10 mouse cellular contexts compared by ENCODE assay signal in genomic region chr2:181917861-181918260, GRCm38 (mm10). TPM values are rescaled to one million over a fixed set of nuclear protein-coding genes. Genes with fewer than 3 reads are reported as not detected.
DNase-seq lines count a peak whose midpoint lies in the region; ATAC-seq and TF ChIP-seq lines count a peak whose summit lies in the region.
"Had no signal": no experiment of that assay in that cellular context is flagged by ENCODE, and none has a peak within 500 bp of the region (broad histone marks: within the 10 kb centered on the region; RNA-seq: fewer than 3 reads in every experiment).

No protein-coding gene starts in this region.

- H3K4me2 ChIP-seq in lung, embryonic 14.5 days = no peak overlapping the region
- no peak overlapping the region for H3K4me2 ChIP-seq in embryonic facial prominence, embryonic 11.5 days (ENCODE audit: low read depth, low read length)
- H3K4me2 ChIP-seq: embryonic facial prominence, embryonic 15.5 days had no signal

- no peaks in the 10 kb centered on the region for H3K4me1 ChIP-seq in lung, embryonic 14.5 days (ENCODE audit: insufficient read depth)
- H3K4me1 ChIP-seq in lung, adult 2 months (ENCODE audit: control insufficient read depth, insufficient read depth, low read length) = no peaks in the 10 kb centered on the region
- H3K4me1 ChIP-seq in embryonic facial prominence, embryonic 11.5 days (ENCODE audit: control insufficient read depth, insufficient read depth, low read length) = no peaks in the 10 kb centered on the region
- H3K4me1 ChIP-seq: embryonic facial prominence, embryonic 15.5 days had no signal

- no peak for TF ChIP-seq POLR2A in lung, adult 2 months (IDR thresholded peaks at IDR 0.05; ENCODE audit: borderline replicate concordance, extremely low read depth, low read depth, low read length)

- CTCF ChIA-PET in Patski (lab: Charles Lee) = no interaction called here

- H3K9me3 ChIP-seq in lung, embryonic 14.5 days (ENCODE audit: low read depth, low read length) = no peaks in the 10 kb centered on the region
- H3K9me3 ChIP-seq in embryonic facial prominence, embryonic 11.5 days (replicated peaks; ENCODE audit: control insufficient read depth, low read length) = no peaks in the 10 kb centered on the region
- H3K9me3 ChIP-seq: embryonic facial prominence, embryonic 15.5 days had no signal

- 51% methylated on average over 3 of the region's 3 CpGs for WGBS in lung, embryonic 14.5 days
- 45% methylated on average over 3 of the region's 3 CpGs for WGBS in lung, adult 2 months
- 53% methylated on average over 3 of the region's 3 CpGs for WGBS in embryonic facial prominence, embryonic 11.5 days

- H3K9ac ChIP-seq in lung, embryonic 14.5 days = no peak overlapping the region
- H3K9ac ChIP-seq in embryonic facial prominence, embryonic 11.5 days (replicated peaks; ENCODE audit: low read length) = no peak overlapping the region
- H3K9ac ChIP-seq: embryonic facial prominence, embryonic 15.5 days had no signal

- in situ Hi-C loops in Patski (cut with MboI; ENCODE audit: low pct_unique_long_range_greater_than_20kb) = no loop called here

- H3K36me3 ChIP-seq in lung, embryonic 14.5 days (ENCODE audit: insufficient read depth) = no peaks in the 10 kb centered on the region
- H3K36me3 ChIP-seq in embryonic facial prominence, embryonic 11.5 days (replicated peaks; ENCODE audit: control insufficient read depth, insufficient read depth, low read depth, low read length) = no peaks in the 10 kb centered on the region
- H3K36me3 ChIP-seq: embryonic facial prominence, embryonic 15.5 days had no signal

- H3K27ac ChIP-seq in lung, embryonic 14.5 days (ENCODE audit: low read depth) = no peak overlapping the region
- H3K27ac ChIP-seq in embryonic facial prominence, embryonic 11.5 days (replicated peaks; ENCODE audit: low read depth, low read length) = no peak overlapping the region
- H3K27ac ChIP-seq: embryonic facial prominence, embryonic 15.5 days had no signal

- DNase-seq in lung, embryonic 14.5 days = peak; percentile 46
- DNase-seq in lung, adult 2 months = no peak
- peak; percentile 77 for DNase-seq in Patski (ENCODE audit: low read depth, low spot score)
- DNase-seq in embryonic facial prominence, embryonic 11.5 days (ENCODE audit: low spot score) = peak; percentile 55
- DNase-seq in retina, embryonic 14.5 days (ENCODE audit: low spot score) = peak; percentile 54
- no peak for DNase-seq in natural killer cell, adult 2 months (ENCODE audit: low spot score in 2 of 2)
- DNase-seq in cerebellum, adult 9-11 months = no peak
- DNase-seq in lung, postnatal 10 days = no peak
- DNase-seq: adrenal gland, adult 2 months had no signal

- no peak overlapping the region for H3K4me3 ChIP-seq in lung, embryonic 14.5 days (ENCODE audit: low read depth, low read length)
- H3K4me3 ChIP-seq in lung, adult 2 months (replicated peaks; ENCODE audit: extremely low read depth, low read depth, low read length) = no peak overlapping the region
- no peak overlapping the region for H3K4me3 ChIP-seq in embryonic facial prominence, embryonic 11.5 days (ENCODE audit: low read depth, low read length)
- H3K4me3 ChIP-seq: embryonic facial prominence, embryonic 15.5 days had no signal

- ATAC-seq in lung, embryonic 14.5 days (ENCODE audit: insufficient read depth) = no peak
- ATAC-seq in Patski = no peak
- ATAC-seq in embryonic facial prominence, embryonic 11.5 days (replicated peaks; ENCODE audit: insufficient number of reproducible peaks, low FRiP score, low TSS enrichment, low read depth) = no peak

- TF ChIP-seq CTCF in lung, embryonic 14.5 days (IDR thresholded peaks at IDR 0.05; ENCODE audit: low read depth) = no peak
- no peak for TF ChIP-seq CTCF in lung, adult 2 months (IDR thresholded peaks at IDR 0.05; ENCODE audit: insufficient read depth, low read length)
- no peak for TF ChIP-seq CTCF in Patski (IDR thresholded peaks at IDR 0.05)

- H3K27me3 ChIP-seq in lung, embryonic 14.5 days (ENCODE audit: insufficient read depth, low read length) = no peaks in the 10 kb centered on the region
- H3K27me3 ChIP-seq in Patski = no peaks in the 10 kb centered on the region
- H3K27me3 ChIP-seq in embryonic facial prominence, embryonic 11.5 days (ENCODE audit: control insufficient read depth, insufficient read depth, low read length) = no peaks in the 10 kb centered on the region
- H3K27me3 ChIP-seq: embryonic facial prominence, embryonic 15.5 days had no signal

- POLR2A ChIA-PET in Patski (lab: Charles Lee) = no interaction called here

RNA-seq across cellular contexts. Expression of gene Polr3k, which starts 53.7 kb away (rescaled TPM):
- polyA plus RNA-seq in lung, embryonic 14.5 days (2014; fragmentation: Nextera tagmentation; extraction: Ambion mirVana) = 77.9 and 87.7 TPM in 2 replicates
- polyA plus RNA-seq in lung, adult 2 months (2012; rRNA removed) = 2.8 and 5.0 TPM in 2 replicates
- 24.3 TPM for polyA plus RNA-seq in Patski (2021)
- 100 and 101 TPM in 2 replicates for polyA plus RNA-seq in embryonic facial prominence, embryonic 11.5 days (2014; fragmentation: Nextera tagmentation; extraction: Ambion mirVana)

Comparison
In these comparisons a context has a peak if more than half of its experiments do, and no peak if none do; other contexts are left out.
1. DNase-seq: peak in lung, embryonic 14.5 days (single experiment), Patski (single experiment), embryonic facial prominence, embryonic 11.5 days (single experiment) and retina, embryonic 14.5 days (single experiment); none in lung, adult 2 months (single experiment), natural killer cell, adult 2 months (0 of 2), cerebellum, adult 9-11 months (single experiment) and lung, postnatal 10 days (single experiment).